Mouse (Mus musculus): Measurements from ENCODE around the gene Gm45140. TPM values are rescaled to one million over a fixed set of nuclear protein-coding genes. Genes with fewer than 3 reads are reported as not detected.

The Gm45140 gene
- polyA plus RNA-seq, 1 experiment from 2014 or later, result 4.6 TPM

DNA sequence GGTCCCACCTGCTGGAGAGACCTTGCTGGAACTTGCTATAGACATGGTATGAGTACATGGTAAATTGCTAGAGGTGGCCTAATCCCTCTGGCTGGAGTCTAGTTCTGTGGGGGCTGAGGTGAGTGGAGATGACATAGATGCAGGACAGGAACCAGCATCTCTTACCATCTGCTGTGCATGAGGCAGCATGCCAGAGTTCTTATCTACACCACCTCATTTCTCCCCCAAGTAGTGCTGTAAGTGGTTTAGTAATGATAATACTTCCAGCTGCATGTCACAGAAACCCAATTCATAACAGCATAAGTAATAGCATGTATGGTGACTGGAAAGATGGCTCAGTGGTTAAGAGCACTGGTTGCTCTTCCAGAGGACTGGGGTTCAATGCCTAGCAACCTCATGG is 95.1 kb downstream of the Gm45140 start:
- ATAC-seq (ENCODE audit: low FRiP score, low TSS enrichment) (no peak), DNase-seq (no peak)
- Histone ChIP-seq H3K27ac (replicated peaks; ENCODE audit: low read depth, low read length) (no peak overlapping the region), H3K4me1 (ENCODE audit: control insufficient read depth, insufficient read depth, low read length) (0 out of 2 replicates have a peak, but pooled peaks cover 3% of the 10 kb centered on the region), H3K27me3 (ENCODE audit: control insufficient read depth, insufficient read depth, low read length) (no peaks in the 10 kb centered on the region), H3K9me3 (ENCODE audit: control insufficient read depth, low read length) (no peaks in the 10 kb centered on the region), H3K4me3 (replicated peaks; ENCODE audit: low read depth, low read length) (no peak overlapping the region), H3K36me3 (ENCODE audit: control insufficient read depth, insufficient read depth, low read length) (no peaks in the 10 kb centered on the region), H3K4me2 (ENCODE audit: low read length) (no peak overlapping the region), H3K9ac (replicated peaks; ENCODE audit: low read length) (no peak overlapping the region)

DNA sequence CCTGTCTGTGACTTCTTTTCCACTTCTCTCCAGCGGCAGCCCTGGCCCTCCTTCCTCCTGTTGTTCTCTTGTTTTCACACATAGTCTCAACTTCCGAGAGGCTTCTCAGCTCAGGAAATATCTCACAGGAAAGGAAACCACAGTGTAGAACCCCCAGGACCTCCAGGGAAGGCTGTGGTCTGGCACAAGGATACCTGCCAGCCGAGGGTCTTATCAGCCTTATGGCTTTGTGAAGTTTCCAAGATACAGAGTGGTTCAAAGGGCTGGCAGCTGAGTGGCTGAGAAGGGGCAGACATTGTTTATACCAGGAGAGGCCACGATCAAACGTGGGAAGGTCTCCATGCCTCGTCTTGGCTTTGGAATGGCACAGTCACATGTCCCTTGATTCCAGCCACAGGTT is 95.7 kb downstream of the Gm45140 start:
- 0 out of 2 replicates have a peak, but pooled peaks cover 3% of the 10 kb centered on the region for H3K4me1 ChIP-seq (ENCODE audit: control insufficient read depth, insufficient read depth, low read length)
- DNase-seq, result no peak
- no peak overlapping the region for H3K27ac ChIP-seq (replicated peaks; ENCODE audit: low read depth, low read length)
- 65% methylated on average over 6 of the region's 6 CpGs for WGBS
- no peaks in the 10 kb centered on the region for H3K27me3 ChIP-seq (ENCODE audit: control insufficient read depth, insufficient read depth, low read length)
- no peak for ATAC-seq (ENCODE audit: low FRiP score, low TSS enrichment)
- no peaks in the 10 kb centered on the region for H3K9me3 ChIP-seq (ENCODE audit: control insufficient read depth, low read length)
- H3K36me3 ChIP-seq (ENCODE audit: control insufficient read depth, insufficient read depth, low read length), result no peaks in the 10 kb centered on the region
- H3K4me3 ChIP-seq (replicated peaks; ENCODE audit: low read depth, low read length), result no peak overlapping the region
- H3K9ac ChIP-seq (replicated peaks; ENCODE audit: low read length), result no peak overlapping the region
- no peak overlapping the region for H3K4me2 ChIP-seq (ENCODE audit: low read length)

Other genes starting within 250 kb of the Gm45140 start
- 1.00 and 1.5 TPM in 2 replicates for gene Prokr1, start 245.1 kb downstream of the Gm45140 start, polyA plus RNA-seq (2014; fragmentation: Nextera tagmentation; extraction: Ambion mirVana)
- gene Aplf, start 163.6 kb downstream of the Gm45140 start, polyA plus RNA-seq (2014; fragmentation: Nextera tagmentation; extraction: Ambion mirVana), result 6.0 and 8.4 TPM in 2 replicates
- gene Efcc1, start 104.9 kb downstream of the Gm45140 start, polyA plus RNA-seq (2014; fragmentation: Nextera tagmentation; extraction: Ambion mirVana), result 4.1 and 5.0 TPM in 2 replicates
- 0.59 and 0.66 TPM in 2 replicates for gene Gp9, start 57.7 kb downstream of the Gm45140 start, polyA plus RNA-seq (2014; fragmentation: Nextera tagmentation; extraction: Ambion mirVana)
- gene Rab43, start 23.6 kb downstream of the Gm45140 start, polyA plus RNA-seq (2014; fragmentation: Nextera tagmentation; extraction: Ambion mirVana), result 9.2 and 9.8 TPM in 2 replicates
- 21.9 and 23.9 TPM in 2 replicates for gene Isy1, start 3.0 kb upstream of the Gm45140 start, polyA plus RNA-seq (2014; fragmentation: Nextera tagmentation; extraction: Ambion mirVana)
- gene Cnbp, start 15.3 kb upstream of the Gm45140 start, polyA plus RNA-seq (2014; fragmentation: Nextera tagmentation; extraction: Ambion mirVana), result 553 and 588 TPM in 2 replicates
- gene Copg1, start 52.0 kb upstream of the Gm45140 start, polyA plus RNA-seq (2014; fragmentation: Nextera tagmentation; extraction: Ambion mirVana), result 161 and 185 TPM in 2 replicates
- 40.5 and 42.3 TPM in 2 replicates for gene Hmces, start 78.1 kb upstream of the Gm45140 start, polyA plus RNA-seq (2014; fragmentation: Nextera tagmentation; extraction: Ambion mirVana)
- gene H1fx, start 145.8 kb upstream of the Gm45140 start, polyA plus RNA-seq (2014; fragmentation: Nextera tagmentation; extraction: Ambion mirVana), result 27.6 and 30.7 TPM in 2 replicates
- gene Rab7, start 209.5 kb upstream of the Gm45140 start, polyA plus RNA-seq (2014; fragmentation: Nextera tagmentation; extraction: Ambion mirVana), result 328 and 378 TPM in 2 replicates
- 251 and 290 TPM in 2 replicates for gene Rpn1, start 248.7 kb upstream of the Gm45140 start, polyA plus RNA-seq (2014; fragmentation: Nextera tagmentation; extraction: Ambion mirVana)